Mouse (Mus musculus): ENCODE measurements around the gene Espnl. TPM values are rescaled to one million over a fixed set of nuclear protein-coding genes. Genes with fewer than 3 reads are reported as not detected.

Espnl gene
- polyA plus RNA-seq, 1 experiment from 2014 or later, result 0.14 TPM

GRCm38 (mm10) chr1:91370055-91370454, 48.2 kb downstream of the Espnl start:
- in situ Hi-C loops (cut with MboI; ENCODE audit: low pct_unique_long_range_greater_than_20kb), result loop anchor here (5.0 to 10.0 kb wide), 2 partner anchors 188 to 395 kb away; no protein-coding TSS in a partner anchor

GRCm38 (mm10) chr1:91373414-91373835, 51.5 kb downstream of the Espnl start:
- in situ Hi-C loops (cut with MboI; ENCODE audit: low pct_unique_long_range_greater_than_20kb), result loop anchor here (5.0 to 10.0 kb wide), 2 partner anchors 191 to 399 kb away; no protein-coding TSS in a partner anchor
- no peak for ATAC-seq
- CTCF ChIA-PET, result no interaction called here

More at GRCm38 (mm10) chr1:91370055-91370454, 48.2 kb downstream of the Espnl start:
- CTCF ChIA-PET, result no interaction called here
- H3K27me3 ChIP-seq, result no peaks in the 10 kb centered on the region
- POLR2A ChIA-PET, result no interaction called here
- ATAC-seq (no peak), DNase-seq (ENCODE audit: low read depth, low spot score) (no peak)
- no peak for TF ChIP-seq CTCF (IDR thresholded peaks at IDR 0.05)

GRCm38 (mm10) chr1:91380453-91381090, 58.7 kb downstream of the Espnl start:
- ATAC-seq, result no peak
- CTCF ChIA-PET, result interaction anchor here (0.7 to 2.7 kb wide), 6 partner anchors 16 to 406 kb away, joined by 3 to 17 read pairs (median 3); partner anchors contain the start of gene Klhl30
- POLR2A ChIA-PET, result interaction anchor here (0.6 to 2.1 kb wide), 2 partner anchors 12 to 15 kb away, joined by 3 to 5 read pairs; no protein-coding TSS in a partner anchor
- H3K27me3 ChIP-seq, result no peaks in the 10 kb centered on the region
- in situ Hi-C loops (cut with MboI; ENCODE audit: low pct_unique_long_range_greater_than_20kb), result no loop called here
- peak; percentile 87 for TF ChIP-seq CTCF (IDR thresholded peaks at IDR 0.05)
- no peak for DNase-seq (ENCODE audit: low read depth, low spot score)

More at GRCm38 (mm10) chr1:91373414-91373835, 51.5 kb downstream of the Espnl start:
- POLR2A ChIA-PET, result no interaction called here
- no peak for TF ChIP-seq CTCF (IDR thresholded peaks at IDR 0.05)
- no peaks in the 10 kb centered on the region for H3K27me3 ChIP-seq
- no peak for DNase-seq (ENCODE audit: low read depth, low spot score)

- TF ChIP-seq CTCF (IDR thresholded peaks at IDR 0.05), result no peak
- in situ Hi-C loops (cut with MboI; ENCODE audit: low pct_unique_long_range_greater_than_20kb), result no loop called here
- H3K27me3 ChIP-seq, result no peaks in the 10 kb centered on the region
- CTCF ChIA-PET, result interaction anchor here (1.0 to 2.7 kb wide), 5 partner anchors 10 to 407 kb away, joined by 3 to 17 read pairs (median 3); partner anchors contain the start of gene Klhl30
- DNase-seq (ENCODE audit: low read depth, low spot score) (no peak), ATAC-seq (no peak)
- POLR2A ChIA-PET, result interaction anchor here (2.1 kb wide), 1 partner anchor 14 kb away, joined by 5 read pairs; no protein-coding TSS in a partner anchor
Measured at GRCm38 (mm10) chr1:91381091-91381471, 59.2 kb downstream of the Espnl start.

- no peak for DNase-seq (ENCODE audit: low read depth, low spot score)
- TF ChIP-seq CTCF (IDR thresholded peaks at IDR 0.05), result peak; percentile 0
- in situ Hi-C loops (cut with MboI; ENCODE audit: low pct_unique_long_range_greater_than_20kb), result no loop called here
- ChIA-PET CTCF (interaction anchor here (7.3 kb wide), 1 partner anchor 43 kb away, joined by 21 read pairs; no protein-coding TSS in a partner anchor), POLR2A (no interaction called here)
- ATAC-seq, result no peak
- no peaks in the 10 kb centered on the region for H3K27me3 ChIP-seq
Measured at GRCm38 (mm10) chr1:91390369-91390768, 68.5 kb downstream of the Espnl start.

- DNase-seq (ENCODE audit: low read depth, low spot score) (no peak), ATAC-seq (peak; percentile 14)
- in situ Hi-C loops (cut with MboI; ENCODE audit: low pct_unique_long_range_greater_than_20kb), result no loop called here
- CTCF ChIA-PET, result no interaction called here
- no peaks in the 10 kb centered on the region for H3K27me3 ChIP-seq
- POLR2A ChIA-PET, result interaction anchor here (1.0 kb wide), 1 partner anchor 15 kb away, joined by 3 read pairs; no protein-coding TSS in a partner anchor
- TF ChIP-seq CTCF (IDR thresholded peaks at IDR 0.05), result no peak
Measured at GRCm38 (mm10) chr1:91397927-91398259, 76.0 kb downstream of the Espnl start.

Other genes starting within 250 kb of the Espnl start
- gene Rbm44, start 177.0 kb upstream of the Espnl start, polyA plus RNA-seq (2021), result 0.03 TPM
- gene Ramp1, start 142.3 kb upstream of the Espnl start, polyA plus RNA-seq (2021), result not detected
- 94.5 TPM for gene Ube2f, start 71.8 kb upstream of the Espnl start, polyA plus RNA-seq (2021)
- gene Scly, start 23.7 kb upstream of the Espnl start, polyA plus RNA-seq (2021), result 98.6 TPM
- gene Klhl30, start 28.9 kb downstream of the Espnl start, polyA plus RNA-seq (2021), result 27.2 TPM
- 0.50 TPM for gene Erfe, start 44.4 kb downstream of the Espnl start, polyA plus RNA-seq (2021)
- 82.4 TPM for gene Ilkap, start 76.7 kb downstream of the Espnl start, polyA plus RNA-seq (2021)
- gene Hes6, start 92.0 kb downstream of the Espnl start, polyA plus RNA-seq (2021), result 52.9 TPM
- 9.7 TPM for gene Per2, start 137.2 kb downstream of the Espnl start, polyA plus RNA-seq (2021)
- gene Traf3ip1, start 172.6 kb downstream of the Espnl start, polyA plus RNA-seq (2021), result 19.0 TPM
- gene Asb1, start 218.5 kb downstream of the Espnl start, polyA plus RNA-seq (2021), result 15.4 TPM

All from Patski (cell line).